Mouse (Mus musculus) limb, embryonic 14.5 days (tissue): ENCODE measurements around the gene Hnrnph1. TPM values are rescaled to one million over a fixed set of nuclear protein-coding genes. Genes with fewer than 3 reads are reported as not detected.
"Not testable (repeated sequence)": the region's sequence is repeated elsewhere in the genome, so short reads cannot be mapped to it uniquely, and the experiment has no call there.

ENCODE experiments used
- ATAC-seq: fragments of 200-750 bp; cut with Nextera tagmentation; 2 replicates; pipeline ENCODE4 v1.8.0; 2017; ENCODE audit warnings: low read depth, moderate number of reproducible peaks, moderate TSS enrichment; ENCODE audit not compliant: low FRiP score
- DNase-seq: peaks from one replicate; pipeline ENCODE4 v3.0.0-alpha.2; 2015; ENCODE audit warnings: low spot score
- H3K27ac ChIP-seq: fragments of 300-500 bp; sonication (generic); replicated peaks from 2 replicates; pipeline ENCODE4 v1.5.1; 2014; ENCODE audit warnings: low read depth, mild to moderate bottlenecking, low read length, moderate library complexity, mixed read lengths
- H3K27me3 ChIP-seq: fragments of 300-500 bp; sonication (generic); 2 replicates; pipeline ENCODE4 v1.6.1; 2014; ENCODE audit warnings: low read length, mixed read lengths; ENCODE audit not compliant: control insufficient read depth, insufficient read depth
- H3K36me3 ChIP-seq: fragments of 300-500 bp; sonication (generic); 2 replicates; pipeline ENCODE4 v1.6.1; 2014; ENCODE audit warnings: mild to moderate bottlenecking, low read length, moderate library complexity, mixed read lengths; ENCODE audit not compliant: control insufficient read depth, insufficient read depth
- H3K4me1 ChIP-seq: fragments of 300-500 bp; sonication (generic); 2 replicates; pipeline ENCODE4 v1.6.1; 2014; ENCODE audit warnings: antibody characterized with exemption, low read length, mixed read lengths; ENCODE audit not compliant: control insufficient read depth, insufficient read depth
- H3K4me2 ChIP-seq: fragments of 300-500 bp; sonication (generic); replicated peaks from 2 replicates; pipeline ENCODE4 v1.6.1; 2014; ENCODE audit warnings: low read depth, mild to moderate bottlenecking, low read length, moderate library complexity; ENCODE audit not compliant: severe bottlenecking
- H3K4me3 ChIP-seq: fragments of 300-500 bp; sonication (generic); replicated peaks from 2 replicates; pipeline ENCODE4 v1.5.1; 2014; ENCODE audit warnings: low read length
- H3K9ac ChIP-seq: fragments of 300-500 bp; sonication (generic); 2 replicates; pipeline ENCODE4 v1.6.1; 2014; ENCODE audit warnings: mild to moderate bottlenecking, low read depth, low read length, moderate library complexity; ENCODE audit not compliant: severe bottlenecking
- H3K9me3 ChIP-seq: fragments of 300-500 bp; sonication (generic); 2 replicates; pipeline ENCODE4 v1.6.1; 2016; ENCODE audit warnings: low read length; ENCODE audit not compliant: control insufficient read depth
- POLR2A ChIP-seq: fragments of 200-500 bp; IDR thresholded peaks from 2 replicates; pipeline ENCODE4 v1.8.0; 2012; ENCODE audit warnings: inconsistent platforms, mild to moderate bottlenecking, moderate library complexity, borderline replicate concordance; ENCODE audit not compliant: insufficient read depth, insufficient read length; ENCODE audit errors: extremely low read depth
- WGBS: fragments of 180-500 bp; shearing (Covaris S2); extraction: QIAGEN DNeasy Blood & Tissue Kit; methylation state at CpG from one replicate; pipeline ENCODE4 v1.1.7; 2014; 5-methylcytosine and 5-hydroxymethylcytosine counted together
- polyA plus RNA-seq, 2 experiments: library from polyadenylated mRNA; depleted of rRNA in 1 of 2; stranded (reverse) in 1 of 2; unstranded in 1 of 2; fragments of >200 nt; fragmentation: Nextera tagmentation in 1 of 2; extraction: Ambion mirVana in 1 of 2; gene quantifications; 2 replicates each; pipeline versions ENCODE4 v1.2.1 to v1.2.3; 2012 to 2014

Gene Hnrnph1
- polyA plus RNA-seq, 2 experiments, result 453 to 769 TPM

DNA sequence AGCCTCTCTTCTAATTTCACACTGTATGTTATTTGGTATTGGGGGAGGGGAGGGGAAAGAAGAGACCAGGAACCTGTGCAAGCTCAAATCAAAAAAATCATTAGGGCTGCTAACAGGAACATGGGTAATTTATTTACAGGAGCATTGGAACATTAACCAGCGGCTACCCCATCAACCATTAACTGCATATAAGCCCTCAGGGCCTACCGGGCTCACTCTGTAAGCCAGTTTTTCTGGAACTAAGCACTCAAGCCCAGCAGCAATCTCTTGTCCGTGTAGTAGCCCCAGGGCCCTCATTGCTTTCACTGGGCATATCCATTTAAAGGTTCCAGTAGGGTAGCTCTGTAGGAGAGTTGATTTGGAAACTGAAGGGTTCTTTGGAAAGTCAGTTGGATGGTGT is 21.9 kb upstream of the Hnrnph1 start:
- no peak overlapping the region for H3K27ac ChIP-seq
- ATAC-seq, result no peak
- no peaks in the 10 kb centered on the region for H3K36me3 ChIP-seq
- H3K9ac ChIP-seq, result no peak overlapping the region
- no peaks in the 10 kb centered on the region for H3K4me1 ChIP-seq
- WGBS, result 48% methylated on average over 3 of the region's 3 CpGs
- no peak for DNase-seq
- H3K27me3 ChIP-seq, result no peaks in the 10 kb centered on the region
- H3K4me3 ChIP-seq, result no peak overlapping the region
- no peak for TF ChIP-seq POLR2A
- no peak overlapping the region for H3K4me2 ChIP-seq
- no peaks in the 10 kb centered on the region for H3K9me3 ChIP-seq

DNA sequence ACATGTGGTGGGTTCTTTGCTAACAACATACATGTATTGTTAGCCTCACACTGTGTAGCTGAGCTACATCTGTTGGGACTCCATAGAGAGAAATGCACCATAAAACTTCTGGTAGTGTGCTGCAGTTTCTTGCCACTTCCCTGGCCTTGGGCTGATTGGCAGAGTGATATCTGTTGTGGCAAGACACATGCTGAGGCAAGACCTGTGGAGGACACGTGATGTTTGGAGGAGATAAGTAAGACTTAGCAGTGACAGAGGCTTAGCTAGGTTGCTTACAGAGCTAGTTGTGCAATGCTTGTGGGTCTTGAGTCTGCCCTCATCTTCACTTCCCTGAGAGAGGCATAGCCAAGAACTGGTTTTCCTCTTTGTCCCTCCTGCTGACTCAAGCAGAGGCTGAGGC is 21.4 kb upstream of the Hnrnph1 start:
- no peak overlapping the region for H3K9ac ChIP-seq
- WGBS, result 68% methylated on average over 1 of the region's 1 CpGs
- no peak overlapping the region for H3K27ac ChIP-seq
- H3K27me3 ChIP-seq, result no peaks in the 10 kb centered on the region
- no peak for TF ChIP-seq POLR2A
- H3K9me3 ChIP-seq, result no peaks in the 10 kb centered on the region
- no peaks in the 10 kb centered on the region for H3K4me1 ChIP-seq
- ATAC-seq, result no peak
- no peak overlapping the region for H3K4me3 ChIP-seq
- no peak overlapping the region for H3K4me2 ChIP-seq
- DNase-seq, result no peak
- H3K36me3 ChIP-seq, result no peaks in the 10 kb centered on the region

DNA sequence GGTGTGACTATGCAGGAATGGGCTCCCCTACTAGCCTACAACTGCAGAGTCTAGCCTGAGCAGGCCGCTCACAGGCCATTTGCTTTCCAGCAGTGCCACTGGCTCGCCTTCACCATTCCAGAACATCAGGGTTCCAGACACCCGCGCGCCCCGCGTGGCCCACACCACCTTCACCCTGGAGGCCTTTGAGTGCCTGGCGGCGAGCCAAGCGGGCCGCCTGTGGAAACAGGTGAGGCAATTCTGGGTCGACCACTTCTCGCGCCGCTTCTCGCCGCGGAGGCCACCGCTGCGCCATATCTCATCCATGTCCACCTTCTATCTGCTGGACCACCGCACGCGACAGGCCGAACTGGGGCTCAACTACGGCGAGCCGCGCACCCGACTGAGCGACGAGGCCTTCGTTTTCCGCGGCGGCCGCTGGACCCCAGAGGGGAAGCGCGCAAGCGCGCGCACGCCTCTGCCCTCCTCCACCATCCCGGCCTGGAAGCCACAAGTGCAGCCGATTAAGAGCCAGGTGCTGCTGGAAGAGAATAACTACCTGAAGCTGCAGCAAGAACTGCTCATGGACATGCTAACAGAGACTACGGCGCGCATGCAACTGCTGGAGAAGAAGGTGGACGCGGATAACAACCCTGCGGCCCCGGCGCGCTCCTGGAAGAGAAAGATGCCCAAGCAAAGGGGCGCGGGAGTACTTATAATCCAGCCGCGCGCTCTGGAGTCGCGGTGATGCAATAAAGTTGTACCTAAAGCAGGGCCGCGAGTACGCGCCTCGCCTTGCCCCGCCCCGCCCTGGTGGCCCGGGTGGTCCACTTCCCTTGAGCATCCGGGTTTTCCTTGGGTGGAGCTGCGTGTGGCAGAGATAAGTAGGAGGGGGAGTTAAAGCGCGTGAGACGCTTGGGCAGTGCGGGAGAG is 17.6 kb upstream of the Hnrnph1 start:
- no peaks in the 10 kb centered on the region for H3K27me3 ChIP-seq
- peak; percentile 65 for DNase-seq
- H3K9ac ChIP-seq, result peak overlapping the region; percentile 60
- ATAC-seq, result peak; percentile 83
- no peaks in the 10 kb centered on the region for H3K36me3 ChIP-seq
- no peaks in the 10 kb centered on the region for H3K9me3 ChIP-seq
- peak overlapping the region; percentile 54 for H3K4me3 ChIP-seq
- 2% methylated on average over 71 of the region's 74 CpGs for WGBS
- H3K27ac ChIP-seq, result no peak overlapping the region
- H3K4me1 ChIP-seq, result no peaks in the 10 kb centered on the region
- no peak for TF ChIP-seq POLR2A
- H3K4me2 ChIP-seq, result peak overlapping the region; percentile 84

DNA sequence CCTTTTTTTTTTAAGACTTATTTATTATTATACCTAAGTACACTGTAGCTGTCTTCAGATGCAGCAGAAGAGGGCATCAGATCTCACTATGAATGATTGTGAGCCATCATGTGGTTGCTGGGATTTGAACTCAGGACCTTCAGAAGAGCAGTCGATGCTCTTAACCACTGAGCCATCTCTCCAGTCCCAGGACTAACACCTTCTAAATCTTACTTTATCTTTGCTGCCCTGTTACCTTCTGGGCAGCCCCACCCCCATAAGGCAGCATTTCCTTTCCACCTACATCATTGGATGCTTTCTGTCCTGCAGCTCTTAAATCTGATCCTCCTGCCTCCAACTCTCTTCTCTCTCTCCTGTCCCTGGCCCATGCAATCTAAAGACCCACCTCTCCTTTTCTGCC is 15.5 kb upstream of the Hnrnph1 start:
- not testable (repeated sequence) for DNase-seq, H3K4me3 ChIP-seq, H3K27ac ChIP-seq, H3K9me3 ChIP-seq, ATAC-seq, H3K9ac ChIP-seq, H3K4me1 ChIP-seq, H3K27me3 ChIP-seq, H3K4me2 ChIP-seq, H3K36me3 ChIP-seq
- 81% methylated on average over 1 of the region's 1 CpGs for WGBS

DNA sequence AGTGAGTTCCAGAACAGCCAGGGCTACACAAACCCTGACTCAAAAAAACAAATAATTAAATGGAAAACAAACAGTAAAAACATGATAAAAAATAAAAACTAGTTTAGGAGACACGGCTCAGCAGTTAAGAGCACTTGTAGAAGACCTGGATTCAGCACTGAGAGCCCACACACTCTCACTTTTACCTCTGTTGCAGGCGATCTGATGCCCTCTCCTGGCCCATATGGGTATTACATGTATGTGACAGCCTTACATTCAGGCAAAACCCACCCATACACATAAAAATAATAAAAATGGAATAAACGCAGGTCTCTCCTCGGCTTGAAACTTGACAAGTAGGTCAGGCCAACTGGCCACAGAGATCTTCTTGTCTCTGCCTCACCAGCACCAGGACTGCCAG is 12.2 kb upstream of the Hnrnph1 start:
- TF ChIP-seq POLR2A, result no peak
- no peak overlapping the region for H3K9ac ChIP-seq
- H3K9me3 ChIP-seq, result no peaks in the 10 kb centered on the region
- WGBS, result 5% methylated on average over 4 of the region's 4 CpGs
- no peak overlapping the region for H3K4me3 ChIP-seq
- ATAC-seq, result peak; percentile 60
- no peaks in the 10 kb centered on the region for H3K36me3 ChIP-seq
- no peak overlapping the region for H3K27ac ChIP-seq
- no peaks in the 10 kb centered on the region for H3K4me1 ChIP-seq
- DNase-seq, result peak; percentile 80
- H3K27me3 ChIP-seq, result no peaks in the 10 kb centered on the region
- H3K4me2 ChIP-seq, result no peak overlapping the region
